Mouse (Mus musculus): ENCODE data around the gene Gm10226.

GRCm38 (mm10) chr17:21649936-21650335, 41.7 kb upstream of the Gm10226 start:
- TF ChIP-seq CTCF (IDR thresholded peaks at IDR 0.05), result peak; percentile 64
- no peak for TF ChIP-seq POLR2A (IDR thresholded peaks at IDR 0.05; ENCODE audit: insufficient read depth, low read depth, low read length)
- no peak for TF ChIP-seq EP300 (IDR thresholded peaks at IDR 0.05; ENCODE audit: insufficient read depth, low read depth, low read length)
